Mouse (Mus musculus) limb, embryonic 13.5 days (tissue): ENCODE data around the gene Rexo1. TPM values are rescaled to one million over a fixed set of nuclear protein-coding genes. Genes with fewer than 3 reads are reported as not detected.
A peak's percentile ranks its signal among the peaks of the same experiment; 100 is the strongest.

Source experiments
- ATAC-seq: fragments of 200-750 bp; cut with Nextera tagmentation; 2 replicates; pipeline ENCODE4 v1.8.0; 2017; ENCODE audit warnings: low read depth, moderate number of reproducible peaks, moderate TSS enrichment; ENCODE audit not compliant: low FRiP score
- H3K27ac ChIP-seq: fragments of 300-500 bp; sonication (generic); 2 replicates; pipeline ENCODE4 v1.5.1; 2015; ENCODE audit warnings: inconsistent platforms, mild to moderate bottlenecking, moderate library complexity
- H3K27me3 ChIP-seq: fragments of 300-500 bp; sonication (generic); 2 replicates; pipeline ENCODE4 v1.6.1; 2015; ENCODE audit warnings: mild to moderate bottlenecking, inconsistent platforms
- H3K36me3 ChIP-seq: fragments of 300-500 bp; sonication (generic); 2 replicates; pipeline ENCODE4 v1.6.1; 2015; ENCODE audit warnings: inconsistent platforms, mild to moderate bottlenecking, moderate library complexity
- H3K4me1 ChIP-seq: fragments of 300-500 bp; sonication (generic); 2 replicates; pipeline ENCODE4 v1.6.1; 2015; ENCODE audit warnings: inconsistent platforms
- H3K4me2 ChIP-seq: fragments of 300-500 bp; sonication (generic); replicated peaks from 2 replicates; pipeline ENCODE4 v1.6.1; 2015; ENCODE audit warnings: inconsistent platforms, mild to moderate bottlenecking, moderate library complexity
- H3K4me3 ChIP-seq: fragments of 300-500 bp; sonication (generic); 2 replicates; pipeline ENCODE4 v1.5.1; 2015; ENCODE audit warnings: moderate library complexity, mild to moderate bottlenecking, inconsistent platforms
- H3K9ac ChIP-seq: fragments of 300-500 bp; sonication (generic); 2 replicates; pipeline ENCODE4 v1.6.1; 2015; ENCODE audit warnings: mild to moderate bottlenecking, inconsistent platforms
- H3K9me3 ChIP-seq: fragments of 300-500 bp; sonication (generic); 2 replicates; pipeline ENCODE4 v1.6.1; 2016; ENCODE audit warnings: inconsistent platforms
- WGBS: fragments of 180-500 bp; shearing (Covaris S2); methylation state at CpG from one replicate; pipeline ENCODE4 v1.1.7; 2015; 5-methylcytosine and 5-hydroxymethylcytosine counted together
- polyA plus RNA-seq: library from polyadenylated mRNA; unstranded; fragments of >200 nt; fragmentation: Nextera tagmentation; extraction: Ambion mirVana; gene quantifications from 2 replicates; pipeline ENCODE4 v1.2.1, GENCODE M21; 2015

Rexo1 gene
- polyA plus RNA-seq, 1 experiment from 2014 or later = 28.7 TPM

- Histone ChIP-seq H3K27ac (no peak overlapping the region), H3K4me2 (no peak overlapping the region), H3K4me3 (no peak overlapping the region), H3K4me1 (0 out of 2 replicates have a peak, but pooled peaks cover 2% of the 10 kb centered on the region), H3K36me3 (no peaks in the 10 kb centered on the region), H3K9me3 (peaks cover 4% of the 10 kb centered on the region; the same call in 1 of the 2 replicates), H3K27me3 (peaks cover 26% of the 10 kb centered on the region), H3K9ac (no peak overlapping the region)
- WGBS = 81% methylated on average over 2 of the region's 2 CpGs
- no peak for ATAC-seq
Observed at GRCm38 (mm10) chr10:80519287-80519686, 42.1 kb downstream of the Rexo1 start.

- H3K27ac ChIP-seq = no peak overlapping the region
- 0 out of 2 replicates have a peak overlapping the region, but pooled peaks have one; percentile 3 for H3K4me3 ChIP-seq
- no peaks in the 10 kb centered on the region for H3K36me3 ChIP-seq
- peaks cover 76% of the 10 kb centered on the region for H3K27me3 ChIP-seq
- ATAC-seq = no peak
- peaks cover 13% of the 10 kb centered on the region; the same call in 1 of the 2 replicates for H3K4me1 ChIP-seq
- peak overlapping the region; percentile 35 for H3K4me2 ChIP-seq
- WGBS = 13% methylated on average over 19 of the region's 19 CpGs
- H3K9ac ChIP-seq = peak overlapping the region; percentile 43
- no peaks in the 10 kb centered on the region for H3K9me3 ChIP-seq
Observed at GRCm38 (mm10) chr10:80513739-80514138, 47.6 kb downstream of the Rexo1 start.

GRCm38 (mm10) chr10:80510273-80510660 lies 51.1 kb downstream of the Rexo1 start:
- Histone ChIP-seq H3K9me3 (no peaks in the 10 kb centered on the region), H3K4me2 (no peak overlapping the region), H3K4me3 (peak overlapping the region; percentile 32; the same call in 1 of the 2 replicates), H3K36me3 (no peaks in the 10 kb centered on the region), H3K27me3 (peaks cover 91% of the 10 kb centered on the region), H3K27ac (no peak overlapping the region), H3K4me1 (peaks cover 13% of the 10 kb centered on the region; the same call in 1 of the 2 replicates), H3K9ac (no peak overlapping the region)
- WGBS = 46% methylated on average over 10 of the region's 10 CpGs
- ATAC-seq = no peak

GRCm38 (mm10) chr10:80509412-80510272 lies 51.7 kb downstream of the Rexo1 start:
- H3K27ac ChIP-seq = no peak overlapping the region

GRCm38 (mm10) chr10:80506222-80506621 lies 55.1 kb downstream of the Rexo1 start:
- Histone ChIP-seq H3K9ac (no peak overlapping the region), H3K27ac (no peak overlapping the region), H3K4me1 (peaks cover 9% of the 10 kb centered on the region; the same call in 1 of the 2 replicates), H3K4me3 (no peak overlapping the region), H3K4me2 (no peak overlapping the region), H3K36me3 (no peaks in the 10 kb centered on the region), H3K9me3 (no peaks in the 10 kb centered on the region), H3K27me3 (peaks cover 90% of the 10 kb centered on the region)
- 0% methylated on average over 11 of the region's 11 CpGs for WGBS
- no peak for ATAC-seq

More at GRCm38 (mm10) chr10:80509412-80510272, 51.7 kb downstream of the Rexo1 start:
- no peaks in the 10 kb centered on the region for H3K36me3 ChIP-seq
- 9% methylated on average over 20 of the region's 20 CpGs for WGBS
- peaks cover 91% of the 10 kb centered on the region for H3K27me3 ChIP-seq
- peak; percentile 42; the same call in 1 of the 2 replicates for ATAC-seq
- H3K4me1 ChIP-seq = peaks cover 13% of the 10 kb centered on the region; the same call in 1 of the 2 replicates
- H3K9me3 ChIP-seq = no peaks in the 10 kb centered on the region
- H3K4me2 ChIP-seq = peak overlapping the region; percentile 63
- peak overlapping the region; percentile 32 for H3K4me3 ChIP-seq
- no peak overlapping the region for H3K9ac ChIP-seq

- Histone ChIP-seq H3K27me3 (peaks cover 90% of the 10 kb centered on the region), H3K4me2 (no peak overlapping the region), H3K4me3 (no peak overlapping the region), H3K27ac (no peak overlapping the region), H3K4me1 (peaks cover 6% of the 10 kb centered on the region; the same call in 1 of the 2 replicates), H3K36me3 (no peaks in the 10 kb centered on the region), H3K9me3 (no peaks in the 10 kb centered on the region), H3K9ac (no peak overlapping the region)
- no peak for ATAC-seq
- WGBS = 1% methylated on average over 8 of the region's 9 CpGs
Observed at GRCm38 (mm10) chr10:80504724-80505123, 56.6 kb downstream of the Rexo1 start.

- no peak for ATAC-seq
- Histone ChIP-seq H3K4me3 (no peak overlapping the region), H3K9me3 (no peaks in the 10 kb centered on the region), H3K27ac (no peak overlapping the region), H3K4me1 (peaks cover 4% of the 10 kb centered on the region; the same call in 1 of the 2 replicates), H3K27me3 (peaks cover 94% of the 10 kb centered on the region), H3K9ac (no peak overlapping the region), H3K4me2 (no peak overlapping the region), H3K36me3 (no peaks in the 10 kb centered on the region)
- WGBS = under 1% methylated on average over 27 of the region's 27 CpGs
Observed at GRCm38 (mm10) chr10:80503599-80504220, 57.6 kb downstream of the Rexo1 start.

GRCm38 (mm10) chr10:80502819-80503314 lies 58.5 kb downstream of the Rexo1 start:
- Histone ChIP-seq H3K9me3 (no peaks in the 10 kb centered on the region), H3K4me2 (no peak overlapping the region), H3K4me1 (peaks cover 4% of the 10 kb centered on the region; the same call in 1 of the 2 replicates), H3K27ac (no peak overlapping the region), H3K27me3 (peaks cover 96% of the 10 kb centered on the region), H3K9ac (no peak overlapping the region), H3K4me3 (no peak overlapping the region), H3K36me3 (no peaks in the 10 kb centered on the region)
- under 1% methylated on average over 22 of the region's 22 CpGs for WGBS
- no peak for ATAC-seq

GRCm38 (mm10) chr10:80502291-80502690 lies 59.1 kb downstream of the Rexo1 start:
- Histone ChIP-seq H3K4me3 (no peak overlapping the region), H3K9ac (no peak overlapping the region), H3K4me2 (no peak overlapping the region), H3K27me3 (peaks cover 96% of the 10 kb centered on the region), H3K27ac (no peak overlapping the region), H3K36me3 (no peaks in the 10 kb centered on the region), H3K4me1 (peaks cover 4% of the 10 kb centered on the region; the same call in 1 of the 2 replicates), H3K9me3 (no peaks in the 10 kb centered on the region)
- ATAC-seq = no peak
- WGBS = under 1% methylated on average over 7 of the region's 7 CpGs

- Histone ChIP-seq H3K4me1 (peaks cover 19% of the 10 kb centered on the region), H3K9ac (no peak overlapping the region)
Observed at GRCm38 (mm10) chr10:80496421-80496820, 64.9 kb downstream of the Rexo1 start.

GRCm38 (mm10) chr10:80495901-80496300 lies 65.5 kb downstream of the Rexo1 start:
- H3K4me1 ChIP-seq = peaks cover 19% of the 10 kb centered on the region
- H3K4me3 ChIP-seq = peak overlapping the region; percentile 50
- WGBS = under 1% methylated on average over 30 of the region's 35 CpGs
- H3K9ac ChIP-seq = peak overlapping the region; percentile 59; the same call in 1 of the 2 replicates
- no peak overlapping the region for H3K27ac ChIP-seq
- no peaks in the 10 kb centered on the region for H3K9me3 ChIP-seq
- ATAC-seq = no peak
- no peaks in the 10 kb centered on the region for H3K36me3 ChIP-seq
- H3K4me2 ChIP-seq = peak overlapping the region; percentile 87
- peaks cover 100% of the 10 kb centered on the region for H3K27me3 ChIP-seq

More at GRCm38 (mm10) chr10:80496421-80496820, 64.9 kb downstream of the Rexo1 start:
- no peaks in the 10 kb centered on the region for H3K36me3 ChIP-seq
- H3K27ac ChIP-seq = no peak overlapping the region
- H3K4me3 ChIP-seq = peak overlapping the region; percentile 50
- H3K9me3 ChIP-seq = no peaks in the 10 kb centered on the region
- H3K27me3 ChIP-seq = peaks cover 100% of the 10 kb centered on the region
- H3K4me2 ChIP-seq = peak overlapping the region; percentile 87; the same call in 1 of the 2 replicates
- under 1% methylated on average over 20 of the region's 20 CpGs for WGBS
- ATAC-seq = no peak

GRCm38 (mm10) chr10:80494732-80495131 lies 66.6 kb downstream of the Rexo1 start, which contains the start of gene Onecut3:
TSS of gene Onecut3 (plus strand) at chr10:80494835.
- WGBS = under 1% methylated on average over 42 of the region's 42 CpGs
- Histone ChIP-seq H3K4me2 (peak within 1 kb of the TSS; percentile 87), H3K4me1 (peaks cover 26% of the 10 kb centered on the region), H3K9me3 (no peaks in the 10 kb centered on the region), H3K4me3 (peak within 1 kb of the TSS; percentile 50), H3K27ac (no peak within 1 kb of the TSS), H3K27me3 (peaks cover 100% of the 10 kb centered on the region), H3K9ac (peak within 1 kb of the TSS; percentile 59), H3K36me3 (no peaks in the 10 kb centered on the region)
- peak; percentile 42; the same call in 1 of the 2 replicates for ATAC-seq
